Mouse (Mus musculus): ENCODE measurements around the gene Slc25a33.

DNA sequence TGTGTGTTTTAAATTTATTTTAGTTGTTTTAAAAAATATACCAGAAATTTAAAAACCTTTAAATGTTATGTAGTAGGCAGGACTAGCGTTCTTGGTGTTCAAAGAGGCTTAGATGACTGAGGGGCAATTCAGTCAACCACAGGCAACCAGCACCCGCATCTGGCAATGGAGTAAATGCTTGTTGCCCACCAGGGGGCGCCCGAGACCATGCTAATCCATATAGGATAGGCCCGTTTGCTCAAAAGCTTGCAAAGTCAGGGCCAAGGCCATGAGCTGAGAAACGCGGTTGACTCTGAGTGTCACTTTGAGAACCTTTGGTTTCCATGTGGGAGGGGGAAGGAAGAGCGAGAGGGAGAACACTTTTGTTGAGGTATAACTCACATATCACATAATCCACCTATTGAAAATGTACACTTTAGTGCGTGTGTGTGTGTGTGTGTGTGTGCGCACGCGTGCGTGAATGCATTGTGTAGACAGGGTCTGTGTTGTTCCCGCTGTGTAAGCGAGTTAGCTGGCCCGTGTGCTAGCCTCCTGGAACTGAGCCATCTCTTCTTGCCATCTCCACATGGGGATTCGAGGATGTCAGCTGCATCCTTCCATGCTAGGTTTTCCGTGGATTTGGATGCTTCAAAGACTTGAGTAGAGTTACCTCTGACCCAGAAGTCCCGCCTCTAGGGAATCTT is 32.8 kb upstream of the Slc25a33 start:
- TF ChIP-seq CTCF (IDR thresholded peaks at IDR 0.05; ENCODE audit: borderline replicate concordance, control insufficient read depth, extremely low read depth, insufficient read depth, low read length, poor library complexity) (peak; percentile 85), POLR2A (IDR thresholded peaks at IDR 0.05; ENCODE audit: control insufficient read depth, extremely low read depth, insufficient read depth, low read length, poor library complexity) (no peak)

All from thymus, adult 2 months (tissue).